Mouse (Mus musculus): Measurements from ENCODE around the gene Ssbp1.

DNA sequence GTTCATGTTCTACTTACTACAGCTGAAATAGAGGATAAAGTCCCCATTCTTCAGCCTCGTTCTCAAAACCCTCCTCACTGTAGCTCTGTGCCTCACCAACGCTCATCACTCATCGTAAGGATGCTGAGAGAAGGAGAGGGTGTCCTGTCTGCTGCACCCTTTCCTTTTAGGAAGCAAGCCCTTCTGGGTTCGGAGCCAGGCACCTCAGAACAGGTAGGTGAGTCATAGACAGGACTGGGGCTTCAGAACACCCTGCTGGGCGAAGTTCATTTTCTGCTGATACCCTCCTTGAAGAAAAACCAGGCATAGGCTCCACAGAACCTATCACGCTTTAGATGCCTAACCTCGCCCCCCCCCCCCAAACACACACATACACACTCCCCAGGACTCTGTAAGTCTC lies 43.7 kb upstream of the Ssbp1 start:
- TF ChIP-seq TAL1 (IDR thresholded peaks at IDR 0.05; ENCODE audit: low read length) (no peak), GATA1 (IDR thresholded peaks at IDR 0.05; ENCODE audit: low read length) (no peak)
